Mouse (Mus musculus) cerebellum, adult 18-20 months (tissue): Measurements from ENCODE around the gene Washc3.

ENCODE experiments used
- DNase-seq, 2 experiments: peaks; one replicate each; pipeline ENCODE4 v3.0.0; 2021

Gene Washc3

GRCm38 (mm10) chr10:88260309-88260708 lies 59.4 kb downstream of the Washc3 start:
- no peak for DNase-seq

GRCm38 (mm10) chr10:88261186-88261585 lies 60.3 kb downstream of the Washc3 start:
- no peak for DNase-seq

GRCm38 (mm10) chr10:88263383-88263782 lies 62.5 kb downstream of the Washc3 start:
- DNase-seq, result no peak

- no peak for DNase-seq
Measured at GRCm38 (mm10) chr10:88274045-88274444, 73.2 kb downstream of the Washc3 start.

- no peak for DNase-seq
Measured at GRCm38 (mm10) chr10:88281699-88282098, 80.8 kb downstream of the Washc3 start.

- DNase-seq, result no peak
Measured at GRCm38 (mm10) chr10:88284343-88284990, 83.6 kb downstream of the Washc3 start.

GRCm38 (mm10) chr10:88287261-88287660 lies 86.4 kb downstream of the Washc3 start:
- no peak for DNase-seq

GRCm38 (mm10) chr10:88288061-88288460 lies 87.2 kb downstream of the Washc3 start:
- DNase-seq, result no peak

- DNase-seq, result no peak
Measured at GRCm38 (mm10) chr10:88295091-88295490, 94.2 kb downstream of the Washc3 start.
